Mouse (Mus musculus) CH12.LX (cell line): Measurements from ENCODE around the gene Ube2z. TPM values are rescaled to one million over a fixed set of nuclear protein-coding genes. Genes with fewer than 3 reads are reported as not detected.
"Not testable (repeated sequence)": the region's sequence is repeated elsewhere in the genome, so short reads cannot be mapped to it uniquely, and the experiment has no call there.

ENCODE experiments used
- DNase-seq: peaks from one replicate; pipeline ENCODE4 v3.0.0-alpha.2; 2013; ENCODE audit errors: extremely low read depth
- H3K27ac ChIP-seq: 2 replicates; pipeline ENCODE4 v1.5.1; 2012; ENCODE audit warnings: low read depth, mild to moderate bottlenecking, control low read depth, moderate library complexity; ENCODE audit not compliant: insufficient read depth
- H3K27me3 ChIP-seq: replicated peaks from 2 replicates; pipeline ENCODE3; 2012; ENCODE audit warnings: inconsistent platforms
- H3K36me3 ChIP-seq, 2 experiments: replicated peaks in 1 of 2; 2 replicates each; pipeline versions ENCODE3 to v1.6.1; 2012; ENCODE audit warnings: inconsistent platforms in 1 of 2, low read length in 1 of 2, mild to moderate bottlenecking in 1 of 2, mixed read lengths in 1 of 2, moderate library complexity in 1 of 2; ENCODE audit not compliant: control insufficient read depth in 1 of 2, insufficient read depth in 1 of 2
- H3K4me1 ChIP-seq, 2 experiments: 2 replicates each; pipeline ENCODE4 v1.6.1; 2012; ENCODE audit warnings: inconsistent platforms in 1 of 2, moderate library complexity in 1 of 2; ENCODE audit not compliant: insufficient read depth in 2 of 2, control insufficient read depth in 1 of 2
- H3K4me2 ChIP-seq: 2 replicates; pipeline ENCODE4 v1.6.1; 2012; ENCODE audit warnings: low read depth, mild to moderate bottlenecking, control low read depth; ENCODE audit not compliant: poor library complexity, insufficient read depth, severe bottlenecking
- H3K4me3 ChIP-seq, 3 experiments: fragments of 150-350 bp in 1 of 3; sonication (generic) in 1 of 3; replicated peaks in 1 of 3; 2 replicates each; pipeline versions ENCODE3 to v1.5.1; 2011 to 2012; ENCODE audit warnings: low read depth in 2 of 3, low read length in 2 of 3, mild to moderate bottlenecking in 2 of 3, moderate library complexity in 2 of 3, control low read depth in 1 of 3, improper control_type of control experiment in 1 of 3, inconsistent platforms in 1 of 3, mixed read lengths in 1 of 3; ENCODE audit not compliant: poor library complexity in 1 of 3
- H3K79me2 ChIP-seq: replicated peaks from 2 replicates; pipeline ENCODE4 v1.6.1; 2012; ENCODE audit warnings: mild to moderate bottlenecking, moderate library complexity; ENCODE audit not compliant: control insufficient read depth, poor library complexity, insufficient read depth, severe bottlenecking; ENCODE audit errors: extremely low read depth
- H3K9ac ChIP-seq: 2 replicates; pipeline ENCODE4 v1.6.1; 2012; ENCODE audit warnings: low read depth, mild to moderate bottlenecking, control low read depth, moderate library complexity; ENCODE audit not compliant: insufficient read depth
- H3K9me3 ChIP-seq: replicated peaks from 2 replicates; pipeline ENCODE3; 2012; ENCODE audit warnings: low read length, inconsistent platforms, mixed read lengths
- CHD1 ChIP-seq: IDR thresholded peaks from 2 replicates; pipeline ENCODE4 v1.6.1; 2012; ENCODE audit warnings: low read depth, low read length, improper control_type of control experiment, inconsistent platforms
- CTCF ChIP-seq, 2 experiments: IDR thresholded peaks in 1 of 2; conservative IDR thresholded peaks in 1 of 2; 2 replicates each; pipeline ENCODE4 v1.5.1; 2011 to 2012; ENCODE audit warnings: low read depth in 2 of 2, low read length in 2 of 2, improper control_type of control experiment in 1 of 2, inconsistent platforms in 1 of 2, mild to moderate bottlenecking in 1 of 2, moderate library complexity in 1 of 2
- ELF1 ChIP-seq: IDR thresholded peaks from 2 replicates; pipeline ENCODE4 v1.6.1; 2014; ENCODE audit warnings: low read depth, mild to moderate bottlenecking, inconsistent platforms, low read length, improper control_type of control experiment
- ETS1 ChIP-seq: conservative IDR thresholded peaks from 2 replicates; pipeline ENCODE4 v1.6.1; 2012; ENCODE audit warnings: low read depth, mild to moderate bottlenecking, inconsistent platforms, low read length, improper control_type of control experiment, moderate library complexity
- HCFC1 ChIP-seq: IDR thresholded peaks from 2 replicates; pipeline ENCODE4 v1.6.1; 2012; ENCODE audit warnings: low read depth, mild to moderate bottlenecking, inconsistent platforms, low read length, improper control_type of control experiment
- IRF4 ChIP-seq: IDR thresholded peaks from 2 replicates; pipeline ENCODE4 v1.6.1; 2014; ENCODE audit warnings: low read depth, mild to moderate bottlenecking, inconsistent platforms, low read length, improper control_type of control experiment
- JUN ChIP-seq: IDR thresholded peaks from 2 replicates; pipeline ENCODE4 v1.6.1; 2011; ENCODE audit warnings: low read depth, mild to moderate bottlenecking, low read length, improper control_type of control experiment, moderate library complexity; ENCODE audit not compliant: insufficient read depth
- JUND ChIP-seq: conservative IDR thresholded peaks from 2 replicates; pipeline ENCODE4 v1.6.1; 2011; ENCODE audit warnings: low read depth, low read length, improper control_type of control experiment
- KAT2A ChIP-seq: IDR thresholded peaks from 2 replicates; pipeline ENCODE4 v1.6.1; 2012; ENCODE audit warnings: low read length, improper control_type of control experiment, inconsistent platforms; ENCODE audit not compliant: insufficient replicate concordance
- MAX ChIP-seq: IDR thresholded peaks from 2 replicates; pipeline ENCODE4 v1.6.1; 2011; ENCODE audit warnings: low read length, improper control_type of control experiment
- MAZ ChIP-seq: IDR thresholded peaks from 2 replicates; pipeline ENCODE4 v1.6.1; 2012; ENCODE audit warnings: low read depth, mild to moderate bottlenecking, inconsistent platforms, low read length, improper control_type of control experiment, moderate library complexity
- MEF2A ChIP-seq: IDR thresholded peaks from 2 replicates; pipeline ENCODE4 v1.6.1; 2014; ENCODE audit warnings: low read depth, mild to moderate bottlenecking, inconsistent platforms, low read length, improper control_type of control experiment, borderline replicate concordance
- MXI1 ChIP-seq: IDR thresholded peaks from 2 replicates; pipeline ENCODE4 v1.6.1; 2011; ENCODE audit warnings: mild to moderate bottlenecking, low read depth, low read length, improper control_type of control experiment
- POLR2AphosphoS2 ChIP-seq: IDR thresholded peaks from 2 replicates; pipeline ENCODE4 v1.6.1; 2011; ENCODE audit warnings: low read depth, low read length, improper control_type of control experiment
- RAD21 ChIP-seq: IDR thresholded peaks from 2 replicates; pipeline ENCODE4 v1.6.1; 2011; ENCODE audit warnings: low read depth, mild to moderate bottlenecking, low read length, improper control_type of control experiment, moderate library complexity
- RCOR1 ChIP-seq: conservative IDR thresholded peaks from 2 replicates; pipeline ENCODE4 v1.6.1; 2012; ENCODE audit warnings: low read depth, mild to moderate bottlenecking, inconsistent platforms, low read length, improper control_type of control experiment
- SIN3A ChIP-seq: IDR thresholded peaks from 2 replicates; pipeline ENCODE4 v1.6.1; 2012; ENCODE audit warnings: low read length, improper control_type of control experiment, inconsistent platforms
- SMC3 ChIP-seq: IDR thresholded peaks from 2 replicates; pipeline ENCODE4 v1.6.1; 2011; ENCODE audit warnings: low read depth, low read length, improper control_type of control experiment
- TBP ChIP-seq: conservative IDR thresholded peaks from 2 replicates; pipeline ENCODE4 v1.6.1; 2011; ENCODE audit warnings: low read depth, low read length, improper control_type of control experiment
- TCF12 ChIP-seq: IDR thresholded peaks from 2 replicates; pipeline ENCODE4 v1.6.1; 2014; ENCODE audit warnings: low read depth, mild to moderate bottlenecking, inconsistent platforms, low read length, improper control_type of control experiment
- UBTF ChIP-seq: IDR thresholded peaks from 2 replicates; pipeline ENCODE4 v1.6.1; 2012; ENCODE audit warnings: low read depth, mild to moderate bottlenecking, inconsistent platforms, low read length, improper control_type of control experiment, moderate library complexity
- USF1 ChIP-seq: IDR thresholded peaks from 2 replicates; pipeline ENCODE4 v1.6.1; 2014; ENCODE audit warnings: low read depth, mild to moderate bottlenecking, inconsistent platforms, low read length, improper control_type of control experiment
- USF2 ChIP-seq: conservative IDR thresholded peaks from 2 replicates; pipeline ENCODE4 v1.6.1; 2011; ENCODE audit warnings: low read depth, low read length, improper control_type of control experiment
- ZC3H11A ChIP-seq: IDR thresholded peaks from 2 replicates; pipeline ENCODE4 v1.6.1; 2012; ENCODE audit warnings: low read depth, mild to moderate bottlenecking, inconsistent platforms, low read length, improper control_type of control experiment
- dilution Hi-C: fragments of 300-500 bp; cut with MboI; formaldehyde crosslinking; loops from 2 replicates; pipeline ENCODE4 v1.14.3; 2020; ENCODE audit warnings: low sequenced_read_pairs; ENCODE audit not compliant: extremely low pct_unique_long_range_greater_than_20kb, extremely low pct_ligation_motif_present
- in situ Hi-C: fragments of 300-500 bp; cut with MboI; formaldehyde crosslinking; loops from 3 replicates; pipeline ENCODE4 v1.14.3; 2019; ENCODE audit warnings: low sequenced_read_pairs, low pct_ligation_motif_present, low pct_unique_long_range_greater_than_20kb, mixed read lengths
- polyA plus RNA-seq: library from polyadenylated mRNA; unstranded; fragments of >175 nt; gene quantifications from 2 replicates; pipeline ENCODE4 v1.2.1, GENCODE M21; 2012; ENCODE audit warnings: low read depth; ENCODE audit not compliant: insufficient read length
- total RNA-seq, 2 experiments: library from RNA; depleted of rRNA; stranded (reverse); fragments of 300-350 nt in 1 of 2; fragments of >200 nt in 1 of 2; gene quantifications; 2 replicates each; pipeline ENCODE4 v1.2.3; 2012 to 2014

The Ube2z gene
- total and polyA plus RNA-seq, 3 experiments, result 51.3 to 67.8 (median 64.2) TPM

DNA sequence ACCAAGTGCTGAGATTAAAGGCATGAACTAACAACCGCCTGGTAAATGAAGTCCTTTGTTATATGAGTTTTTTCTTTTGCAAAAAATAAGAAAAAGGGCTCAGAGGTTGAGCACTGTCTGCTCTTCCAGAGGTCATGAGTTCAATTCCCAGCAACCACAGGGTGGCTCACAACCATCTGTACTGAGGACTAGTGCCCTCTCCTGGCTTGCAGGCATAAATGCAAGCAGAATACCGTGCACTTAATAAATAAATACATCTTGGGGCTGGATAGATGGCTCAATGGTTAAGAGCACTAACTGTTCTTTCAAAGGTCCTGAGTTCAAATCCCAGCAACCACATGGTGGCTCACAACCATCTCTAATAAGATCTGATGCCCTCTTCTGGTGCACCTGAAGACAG lies 45.8 kb upstream of the Ube2z start:
- H3K36me3 ChIP-seq, H3K27ac ChIP-seq, H3K4me1 ChIP-seq, dilution Hi-C loops, H3K4me2 ChIP-seq, in situ Hi-C loops, H3K9me3 ChIP-seq, H3K4me3 ChIP-seq, H3K79me2 ChIP-seq, H3K9ac ChIP-seq: not testable (repeated sequence)
- peak; percentile 57 for TF ChIP-seq SMC3
- peak; percentile 28 to 79; a peak in 3 of 4 replicates for TF ChIP-seq CTCF (conservative IDR thresholded peaks at IDR 0.05 in 1 of 2, IDR thresholded peaks at IDR 0.05 in 1 of 2; ENCODE audit: low read depth in 2 of 2, low read length in 2 of 2)
- TF ChIP-seq RAD21, result peak; percentile 20
- 0 out of 2 replicates have a peak, but pooled peaks have one; percentile 16 for TF ChIP-seq MAX
- peak; percentile 32 for DNase-seq
- peaks cover 59% of the 10 kb centered on the region for H3K27me3 ChIP-seq

GRCm38 (mm10) chr11:96108376-96108775 lies 43.2 kb upstream of the Ube2z start:
- no peak for TF ChIP-seq RAD21
- Histone ChIP-seq H3K36me3 (no peaks in the 10 kb centered on the region), H3K79me2 (no peaks in the 10 kb centered on the region), H3K9ac (no peak overlapping the region), H3K27me3 (peaks cover 57% of the 10 kb centered on the region), H3K4me1 (no peaks in the 10 kb centered on the region), H3K4me3 (no peak overlapping the region), H3K4me2 (no peak overlapping the region), H3K9me3 (no peaks in the 10 kb centered on the region), H3K27ac (no peak overlapping the region)
- no peak for DNase-seq
- dilution Hi-C loops, result no loop called here
- in situ Hi-C loops, result no loop called here

DNA sequence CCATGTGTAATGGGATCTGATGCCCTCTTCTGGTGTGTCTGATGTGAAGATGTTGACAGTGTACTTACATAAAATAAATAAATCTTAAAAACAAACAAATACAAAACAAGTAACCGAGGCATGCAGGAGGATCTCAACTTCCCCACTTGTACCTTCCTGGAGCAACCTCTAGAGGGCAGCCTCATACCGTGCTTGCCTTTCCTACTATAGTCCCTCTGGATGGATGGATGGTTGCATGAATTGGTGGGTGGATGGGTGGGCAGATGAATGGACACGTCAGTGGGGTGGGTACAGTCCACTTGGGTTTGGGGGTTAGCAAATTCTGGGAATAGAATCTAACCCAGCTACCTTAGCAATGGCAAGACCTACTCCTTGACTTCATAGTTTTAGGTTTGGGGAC lies 28.2 kb upstream of the Ube2z start:
- no peak overlapping the region for H3K27ac ChIP-seq
- H3K4me1 ChIP-seq, result no peaks in the 10 kb centered on the region
- no peak for TF ChIP-seq KAT2A
- no peak for TF ChIP-seq SIN3A
- TF ChIP-seq ETS1, result no peak
- TF ChIP-seq RAD21, result peak; percentile 99
- TF ChIP-seq ELF1, result 0 out of 2 replicates have a peak, but pooled peaks have one; percentile 16
- no peak for TF ChIP-seq CHD1
- no peak for TF ChIP-seq USF2
- no peak for TF ChIP-seq TBP
- no peak for TF ChIP-seq RCOR1
- TF ChIP-seq IRF4, result no peak
- TF ChIP-seq HCFC1, result no peak
- TF ChIP-seq MAZ, result no peak
- TF ChIP-seq JUND, result no peak
- peak; percentile 90 for TF ChIP-seq SMC3
- TF ChIP-seq TCF12, result no peak
- TF ChIP-seq POLR2AphosphoS2, result no peak
- no peak for TF ChIP-seq USF1
- peak; percentile 40; the same call in 1 of the 2 replicates for TF ChIP-seq ZC3H11A
- no peak for TF ChIP-seq MEF2A
- TF ChIP-seq MXI1, result no peak
- TF ChIP-seq JUN, result no peak
- TF ChIP-seq UBTF, result no peak
- TF ChIP-seq CTCF (conservative IDR thresholded peaks at IDR 0.05 in 1 of 2, IDR thresholded peaks at IDR 0.05 in 1 of 2; ENCODE audit: low read depth in 2 of 2, low read length in 2 of 2), result peak; percentile 92 to 98
- in situ Hi-C loops, result loop anchor here (5.0 kb wide), 3 partner anchors 39 to 139 kb away; partner anchors contain the start of gene Ttll6
- no peaks in the 10 kb centered on the region for H3K36me3 ChIP-seq
- H3K79me2 ChIP-seq, result no peaks in the 10 kb centered on the region
- H3K4me3 ChIP-seq, result no peak overlapping the region
- H3K9ac ChIP-seq, result no peak overlapping the region
- dilution Hi-C loops, result no loop called here
- peak; percentile 58 for DNase-seq
- peaks cover 46% of the 10 kb centered on the region for H3K27me3 ChIP-seq
- H3K9me3 ChIP-seq, result peaks cover 2% of the 10 kb centered on the region
- H3K4me2 ChIP-seq, result no peak overlapping the region
